Mouse (Mus musculus) monocyte, adult 5-6 weeks (primary cell): ENCODE data around the gene Strn. TPM values are rescaled to one million over a fixed set of nuclear protein-coding genes. Genes with fewer than 3 reads are reported as not detected.

Source experiments
- ATAC-seq: fragments of 153-309, 156-312 bp; replicated peaks from 2 replicates; pipeline ENCODE4 v1.8.0; 2017; ENCODE audit warnings: mild to moderate bottlenecking; ENCODE audit not compliant: low TSS enrichment, insufficient number of reproducible peaks, severe bottlenecking, poor library complexity, low FRiP score
- total RNA-seq: library from RNA; stranded (forward); fragments of 200-1000, 200-491, 200-594 nt; gene quantifications from 3 replicates; pipeline ENCODE4 v1.2.3, GENCODE M21; 2017

Gene Strn
- total RNA-seq = 30.8 to 64.1 TPM (median 39.5 TPM) in 3 replicates

DNA sequence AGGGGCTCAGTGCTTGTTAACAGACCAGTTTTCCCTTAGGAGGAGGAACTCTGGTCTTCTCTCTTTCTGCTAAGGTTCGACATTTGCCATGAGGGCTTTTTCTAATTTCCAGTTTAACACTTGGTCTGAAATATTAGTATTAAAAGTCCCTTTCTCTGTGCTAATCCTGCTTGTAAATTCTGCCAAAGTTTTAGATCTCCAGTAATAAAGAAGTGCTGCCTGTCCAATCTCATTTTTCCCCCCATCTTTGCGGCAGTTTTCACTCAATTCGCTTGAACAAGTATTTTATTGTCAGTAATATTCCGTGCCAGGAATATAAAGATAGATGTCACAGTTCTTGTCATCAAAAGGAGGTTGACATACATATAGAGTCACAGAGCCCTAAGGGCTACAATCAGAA lies at the start of gene Strn:
Gene Strn (minus strand): TSS at position 101 of the 400 bp plus-strand sequence.
- no peak for ATAC-seq

GRCm38 (mm10) chr17:78778765-78779164 lies 41.8 kb upstream of the Strn start:
- no peak for ATAC-seq

DNA sequence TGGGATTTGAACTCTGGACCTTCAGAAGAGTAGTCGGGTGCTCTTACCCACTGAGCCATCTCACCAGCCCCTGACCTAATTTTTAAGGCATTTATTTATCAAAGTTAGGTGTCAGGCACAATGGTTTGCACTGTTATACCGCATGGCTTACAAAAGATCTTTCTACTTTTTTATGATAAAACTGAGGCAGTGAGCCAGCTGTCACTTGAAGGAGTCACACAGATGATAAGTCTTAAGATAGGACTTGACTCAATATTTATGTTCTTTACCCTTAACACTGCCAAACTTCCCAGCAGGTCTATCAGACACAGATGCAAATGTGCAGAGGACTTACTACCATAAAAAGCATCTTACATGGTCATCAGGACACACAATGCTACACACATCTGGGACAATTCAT lies 35.3 kb upstream of the Strn start:
- no peak for ATAC-seq

GRCm38 (mm10) chr17:78770932-78771331 lies 33.9 kb upstream of the Strn start:
- ATAC-seq = no peak

- no peak for ATAC-seq
These were observed 32.3 kb upstream of the Strn start for GRCm38 (mm10) chr17:78769341-78769740.

DNA sequence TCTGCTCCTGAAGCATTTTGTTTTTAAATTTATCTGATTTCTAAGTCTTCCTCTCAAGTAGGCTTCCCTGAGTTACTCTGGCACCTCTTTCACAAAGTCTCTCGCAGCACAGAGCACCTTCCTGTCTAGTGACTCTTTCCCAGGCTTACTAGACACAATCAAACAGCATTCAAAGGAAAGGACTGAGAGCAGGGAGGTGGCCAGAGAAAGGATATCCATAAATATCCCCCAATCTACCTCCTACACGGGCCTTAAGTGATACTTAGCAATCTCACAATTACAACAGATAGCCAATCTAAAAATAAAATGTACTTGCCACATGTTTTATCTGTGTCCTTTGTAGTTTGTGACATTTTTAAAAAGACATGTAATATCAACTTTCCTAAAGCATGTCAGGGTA lies 31.9 kb upstream of the Strn start:
- no peak for ATAC-seq

- no peak for ATAC-seq
These were observed 30.6 kb upstream of the Strn start for GRCm38 (mm10) chr17:78767546-78767945.

GRCm38 (mm10) chr17:78766084-78766483 lies 29.1 kb upstream of the Strn start:
- no peak for ATAC-seq

DNA sequence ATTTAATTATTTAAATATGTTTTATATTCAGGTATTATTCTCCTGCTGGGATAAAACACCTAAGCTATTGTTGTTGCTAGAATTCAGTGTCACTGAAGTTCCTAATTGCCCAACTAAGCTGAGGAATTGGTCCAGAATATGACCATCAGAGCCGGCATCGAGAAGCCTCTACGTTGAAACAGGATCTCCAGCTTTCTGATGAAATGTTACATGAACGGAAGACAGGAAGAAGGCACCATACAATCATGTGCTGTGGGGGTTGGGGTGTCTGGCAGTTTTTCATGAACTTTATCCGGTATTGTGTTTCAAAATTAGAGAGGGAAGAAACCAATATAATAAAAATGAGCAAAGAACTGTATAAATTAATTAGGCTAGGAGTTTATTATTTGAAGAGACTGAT lies 26.3 kb upstream of the Strn start:
- ATAC-seq = no peak

DNA sequence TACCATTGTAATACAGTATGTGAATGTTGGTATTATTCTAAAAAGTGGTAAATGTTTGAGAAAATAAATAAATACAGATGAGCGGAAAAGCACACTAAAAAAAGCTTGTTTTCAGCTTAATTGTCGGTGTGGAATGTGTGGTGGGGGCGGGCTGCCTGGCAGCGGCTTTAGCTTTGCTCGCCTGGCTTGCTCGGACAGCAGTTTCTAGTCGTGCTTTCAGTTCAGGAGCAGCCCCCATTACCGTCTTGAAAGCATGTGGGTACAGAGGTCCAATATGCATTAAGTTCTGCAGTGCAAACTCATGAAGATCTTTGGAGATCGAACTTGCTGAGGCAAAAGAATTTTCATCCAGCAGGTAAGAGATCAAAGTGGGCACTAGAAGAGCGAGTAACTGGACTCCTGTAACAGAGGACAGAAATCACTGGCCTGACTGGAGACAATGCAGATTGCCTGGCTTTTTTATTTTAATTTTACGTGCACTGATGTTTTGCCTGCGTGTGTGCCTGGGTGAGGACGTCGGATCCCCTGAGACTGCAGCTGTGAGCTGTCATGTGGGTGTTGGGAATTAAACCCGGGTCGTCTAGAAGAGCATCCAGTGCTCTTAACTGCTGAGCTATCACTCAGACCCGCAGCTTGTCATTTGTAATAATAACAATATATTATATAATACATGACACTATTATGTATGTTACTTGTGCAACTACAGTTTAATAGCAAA lies 16.1 kb upstream of the Strn start:
- no peak for ATAC-seq

DNA sequence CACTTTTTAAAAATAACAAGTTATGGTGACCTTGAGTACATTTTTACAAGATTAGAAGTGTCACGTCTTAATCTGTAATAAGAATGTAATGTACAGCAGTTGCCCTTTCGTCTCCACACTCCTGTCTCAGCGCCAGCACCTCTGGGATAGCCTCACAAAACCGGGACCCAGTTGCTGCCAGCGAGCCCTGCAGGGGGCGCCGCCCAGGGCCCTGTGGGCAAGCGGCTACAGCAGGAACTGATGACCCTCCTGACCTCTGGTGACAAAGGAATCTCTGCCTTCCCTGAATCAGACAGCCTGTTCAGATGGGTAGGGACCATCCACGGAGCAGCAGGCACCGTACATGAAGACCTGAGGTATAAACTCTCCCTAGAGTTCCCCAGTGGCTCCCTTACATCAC lies 15.1 kb upstream of the Strn start:
- ATAC-seq = no peak

DNA sequence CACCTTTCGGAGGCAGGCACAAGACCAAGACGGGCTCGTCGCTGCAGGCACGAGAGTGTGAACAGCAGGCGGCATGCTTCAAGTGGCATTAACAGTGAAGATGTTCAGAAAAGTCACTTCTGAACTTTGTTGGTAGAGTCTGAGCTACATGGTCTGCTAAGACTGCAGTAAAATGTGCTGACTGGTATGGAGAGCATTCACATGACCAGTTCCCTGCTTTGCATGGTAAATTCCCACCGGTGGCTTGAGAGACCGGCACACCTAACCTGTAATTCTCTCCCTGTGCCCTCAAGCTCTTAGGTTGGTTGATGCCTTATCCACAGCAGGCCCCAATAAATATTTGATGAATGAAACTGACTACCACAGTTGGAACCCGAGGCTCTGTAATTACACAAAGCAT lies 11.4 kb upstream of the Strn start:
- no peak for ATAC-seq

- ATAC-seq = no peak
These were observed 1.4 kb upstream of the Strn start for GRCm38 (mm10) chr17:78738416-78738815.

DNA sequence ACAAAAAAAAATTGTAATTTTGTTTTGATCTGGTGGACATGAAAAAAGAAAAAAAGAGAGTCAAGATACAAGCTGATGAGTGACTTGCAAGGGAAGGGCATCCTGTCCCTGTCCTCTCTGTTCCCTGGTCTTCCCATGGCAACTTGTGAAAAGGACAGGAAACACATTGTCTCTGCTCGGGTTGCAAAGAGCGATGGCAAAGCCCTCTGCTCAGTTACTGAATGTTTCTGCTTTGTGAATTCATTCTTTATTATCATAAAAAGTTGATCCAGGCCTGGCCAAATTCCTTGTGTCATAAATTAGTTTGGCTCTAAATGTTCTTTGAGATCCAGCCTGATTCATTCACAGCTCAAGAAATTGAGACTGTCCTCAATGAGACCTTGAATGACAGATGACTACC lies 775 bp upstream of the Strn start:
- ATAC-seq = no peak

GRCm38 (mm10) chr17:78736473-78736988 lies 465 bp downstream of the Strn start:
- peak; percentile 92 for ATAC-seq

DNA sequence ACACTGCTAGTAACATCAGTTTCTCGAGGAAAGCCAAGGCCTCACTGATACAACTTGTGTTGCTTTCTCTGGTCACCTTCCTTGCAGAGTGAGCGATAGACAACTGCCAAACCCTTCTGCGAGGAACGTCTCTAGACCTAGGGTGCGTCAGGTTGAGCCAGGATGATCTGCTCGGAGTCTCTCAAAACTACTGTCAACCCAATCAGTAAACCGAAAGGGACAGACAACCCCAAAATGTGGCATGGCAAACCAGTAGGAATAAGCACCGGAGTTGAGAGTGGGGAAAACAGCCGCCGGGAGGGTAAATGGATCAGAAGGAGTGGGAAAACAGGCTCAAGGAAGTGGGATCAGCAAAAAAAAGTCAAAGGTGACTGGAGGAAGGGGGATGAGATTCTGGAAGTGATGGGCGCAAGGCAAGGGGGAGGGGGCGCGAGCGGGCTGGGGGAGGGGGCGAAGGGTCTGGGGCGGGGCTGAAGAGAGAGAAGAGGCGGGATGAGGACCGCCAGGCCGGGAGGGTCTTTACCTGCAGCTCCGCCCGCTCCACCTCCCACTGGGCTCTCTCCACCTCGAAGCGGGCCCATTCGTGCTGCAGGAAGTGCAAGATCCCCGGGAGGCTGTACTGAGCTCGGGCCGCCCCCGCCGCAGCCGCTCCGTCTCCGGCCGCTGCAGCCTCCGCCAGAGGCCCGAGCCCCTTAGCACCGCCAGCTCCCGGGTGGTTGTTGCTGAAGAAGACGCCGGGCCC lies 1.1 kb downstream of the Strn start:
- peak; percentile 24 for ATAC-seq

GRCm38 (mm10) chr17:78734806-78735205 lies 2.2 kb downstream of the Strn start:
- no peak for ATAC-seq

DNA sequence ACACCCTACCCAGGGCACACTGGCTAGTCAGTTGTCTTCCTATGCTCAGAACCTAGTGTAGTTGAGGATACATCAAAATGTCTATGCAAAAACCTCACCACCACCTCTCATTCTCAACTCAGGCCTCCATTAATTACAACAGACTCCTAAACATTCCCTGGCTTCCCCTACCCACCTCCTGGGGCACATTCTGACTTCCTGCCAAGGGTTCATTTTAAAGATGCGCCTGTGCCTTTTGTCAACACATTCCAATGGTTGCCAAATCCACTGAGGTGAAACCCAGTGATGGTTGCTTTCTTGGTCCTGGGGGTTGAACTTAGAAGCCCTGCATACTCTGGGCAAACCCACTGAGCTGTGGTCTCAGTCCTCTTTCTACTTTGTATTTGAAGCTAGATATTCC lies 4.9 kb downstream of the Strn start:
- ATAC-seq = no peak

DNA sequence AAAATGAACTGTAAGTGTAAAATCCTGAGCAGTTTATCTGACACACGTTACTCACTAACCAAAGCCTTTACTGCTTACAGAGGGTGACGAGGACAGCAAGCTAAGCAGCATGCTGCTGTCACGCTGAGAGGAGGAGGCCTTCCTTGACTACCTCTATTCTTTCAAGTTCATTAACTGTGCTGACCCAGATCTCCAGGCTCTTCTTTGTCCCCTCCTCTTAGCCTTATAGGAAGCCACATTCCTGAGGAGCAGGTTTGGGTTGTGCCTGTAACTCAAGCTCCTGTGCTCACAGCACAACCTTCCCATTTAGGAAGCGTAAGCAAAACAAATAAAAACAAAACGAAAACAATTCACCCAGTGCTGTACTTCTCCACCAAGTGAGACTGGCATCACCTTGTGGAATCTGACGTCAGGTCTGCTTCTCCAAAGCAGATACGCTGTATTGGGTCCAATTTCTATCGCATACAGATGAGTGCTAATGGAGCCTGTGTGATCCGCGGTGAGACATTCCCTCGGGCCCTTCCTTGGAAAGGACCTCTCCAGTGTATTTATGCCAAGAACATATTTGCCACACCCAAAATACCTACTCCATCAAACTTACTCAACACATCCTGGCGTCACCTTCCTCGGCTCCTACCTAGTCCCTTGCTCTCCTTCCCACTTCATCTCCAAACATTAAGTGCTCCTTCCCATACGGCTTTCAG lies 10.1 kb downstream of the Strn start:
- ATAC-seq = no peak
